Mouse (Mus musculus) midbrain, embryonic 11.5 days (tissue): Measurements from ENCODE around the gene 1190002N15Rik. TPM values are rescaled to one million over a fixed set of nuclear protein-coding genes. Genes with fewer than 3 reads are reported as not detected.
A peak's percentile ranks its signal among the peaks of the same experiment; 100 is the strongest.

Source experiments
- ATAC-seq: fragments of 200-750 bp; cut with Nextera tagmentation; 2 replicates; pipeline ENCODE4 v1.8.0; 2017; ENCODE audit warnings: moderate TSS enrichment, moderate library complexity; ENCODE audit not compliant: low FRiP score
- DNase-seq: peaks from one replicate; pipeline ENCODE4 v3.0.0; 2015; ENCODE audit warnings: low spot score; ENCODE audit errors: missing footprints
- H3K27ac ChIP-seq: fragments of 300-500 bp; sonication (generic); 2 replicates; pipeline ENCODE4 v1.5.1; 2014; ENCODE audit warnings: low read depth, low read length
- H3K27me3 ChIP-seq: fragments of 300-500 bp; sonication (generic); 2 replicates; pipeline ENCODE4 v1.6.1; 2014; ENCODE audit warnings: mild to moderate bottlenecking, low read length, moderate library complexity, mixed read lengths; ENCODE audit not compliant: control insufficient read depth, insufficient read depth
- H3K36me3 ChIP-seq: fragments of 300-500 bp; sonication (generic); 2 replicates; pipeline ENCODE4 v1.6.1; 2014; ENCODE audit warnings: mild to moderate bottlenecking, low read length, moderate library complexity, mixed read lengths; ENCODE audit not compliant: control insufficient read depth, insufficient read depth
- H3K4me1 ChIP-seq: fragments of 300-500 bp; sonication (generic); 2 replicates; pipeline ENCODE4 v1.6.1; 2014; ENCODE audit warnings: low read length; ENCODE audit not compliant: control insufficient read depth, insufficient read depth
- H3K4me2 ChIP-seq: fragments of 300-500 bp; sonication (generic); 2 replicates; pipeline ENCODE4 v1.6.1; 2014; ENCODE audit warnings: mild to moderate bottlenecking, moderate library complexity
- H3K4me3 ChIP-seq: fragments of 300-500 bp; sonication (generic); 2 replicates; pipeline ENCODE4 v1.5.1; 2014; ENCODE audit warnings: low read depth, low read length
- H3K9ac ChIP-seq: fragments of 300-500 bp; sonication (generic); 2 replicates; pipeline ENCODE4 v1.6.1; 2014; ENCODE audit warnings: low read length
- H3K9me3 ChIP-seq: fragments of 300-500 bp; sonication (generic); 2 replicates; pipeline ENCODE4 v1.6.1; 2016; ENCODE audit warnings: low read length; ENCODE audit not compliant: control insufficient read depth
- WGBS: fragments of 180-500 bp; shearing (Covaris S2); extraction: QIAGEN DNeasy Blood & Tissue Kit; methylation state at CpG from one replicate; pipeline ENCODE4 v1.1.7; 2014; 5-methylcytosine and 5-hydroxymethylcytosine counted together
- polyA plus RNA-seq: library from polyadenylated mRNA; unstranded; fragments of >200 nt; fragmentation: Nextera tagmentation; extraction: Ambion mirVana; gene quantifications from 2 replicates; pipeline ENCODE4 v1.2.1, GENCODE M21; 2014

1190002N15Rik gene
- polyA plus RNA-seq, 1 experiment from 2014 or later, result 44.2 TPM

GRCm38 (mm10) chr9:94534795-94535194 is 3.1 kb downstream of the 1190002N15Rik start:
- ATAC-seq (no peak), DNase-seq (peak; percentile 80)
- Histone ChIP-seq H3K9ac (no peak overlapping the region), H3K27ac (no peak overlapping the region), H3K4me2 (peak overlapping the region; percentile 89), H3K4me1 (peaks cover 3% of the 10 kb centered on the region; the same call in 1 of the 2 replicates), H3K36me3 (no peaks in the 10 kb centered on the region), H3K4me3 (peak overlapping the region; percentile 79), H3K27me3 (no peaks in the 10 kb centered on the region), H3K9me3 (no peaks in the 10 kb centered on the region)

DNA sequence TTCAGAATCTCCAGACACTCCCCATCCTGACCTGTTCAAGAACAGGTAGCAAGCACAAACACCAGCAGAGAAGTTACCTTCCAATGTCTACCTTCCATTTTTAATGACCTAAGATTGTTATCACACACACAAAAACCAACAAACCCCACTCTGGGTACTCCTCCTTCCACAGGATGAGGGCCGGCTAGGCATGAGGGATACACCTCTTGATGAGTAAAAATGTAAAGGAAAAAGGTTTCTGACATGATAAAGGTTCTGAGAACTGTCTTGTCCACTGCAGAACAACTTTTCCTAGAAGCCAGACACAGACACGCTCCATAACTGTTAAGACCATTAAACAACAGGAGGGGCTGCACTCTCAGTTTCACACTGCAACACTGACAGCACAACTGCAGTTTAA is 3.7 kb downstream of the 1190002N15Rik start:
- peaks cover 3% of the 10 kb centered on the region; the same call in 1 of the 2 replicates for H3K4me1 ChIP-seq
- ATAC-seq, result no peak
- 72% methylated on average over 2 of the region's 2 CpGs for WGBS
- H3K4me2 ChIP-seq, result peak overlapping the region; percentile 19; the same call in 1 of the 2 replicates
- no peaks in the 10 kb centered on the region for H3K9me3 ChIP-seq
- H3K36me3 ChIP-seq, result no peaks in the 10 kb centered on the region
- H3K4me3 ChIP-seq, result 0 out of 2 replicates have a peak overlapping the region, but pooled peaks have one; percentile 11
- peak; percentile 82 for DNase-seq
- H3K27ac ChIP-seq, result no peak overlapping the region
- no peaks in the 10 kb centered on the region for H3K27me3 ChIP-seq
- no peak overlapping the region for H3K9ac ChIP-seq

DNA sequence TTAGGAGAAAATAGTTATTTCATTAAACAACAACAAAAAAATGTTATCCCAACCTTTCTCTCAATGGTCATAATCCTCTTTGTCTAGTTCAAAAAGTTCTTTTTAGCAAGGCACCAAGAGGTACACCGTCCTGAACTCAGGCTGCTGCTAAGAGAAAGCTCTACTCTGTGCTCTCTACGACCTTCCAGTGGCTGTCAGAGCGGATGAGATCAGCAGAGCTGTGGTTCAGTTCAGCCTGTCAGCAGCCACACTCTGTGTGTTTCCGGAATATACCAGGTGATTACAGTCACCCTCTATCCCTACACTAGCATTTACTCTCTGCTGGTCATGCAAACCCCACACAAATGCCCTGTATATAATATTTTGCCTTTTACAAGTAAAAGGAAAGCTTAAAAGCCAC is 4.2 kb downstream of the 1190002N15Rik start:
- ATAC-seq (no peak), DNase-seq (no peak)
- no peaks in the 10 kb centered on the region for H3K36me3 ChIP-seq
- H3K27ac ChIP-seq, result no peak overlapping the region
- H3K9me3 ChIP-seq, result no peaks in the 10 kb centered on the region
- 0 out of 2 replicates have a peak overlapping the region, but pooled peaks have one; percentile 11 for H3K4me3 ChIP-seq
- WGBS, result 19% methylated on average over 4 of the region's 4 CpGs
- peaks cover 3% of the 10 kb centered on the region; the same call in 1 of the 2 replicates for H3K4me1 ChIP-seq
- H3K9ac ChIP-seq, result no peak overlapping the region
- H3K4me2 ChIP-seq, result peak overlapping the region; percentile 19; the same call in 1 of the 2 replicates
- H3K27me3 ChIP-seq, result no peaks in the 10 kb centered on the region

GRCm38 (mm10) chr9:94529987-94530386 is 7.9 kb downstream of the 1190002N15Rik start:
- Histone ChIP-seq H3K27me3 (no peaks in the 10 kb centered on the region), H3K36me3 (no peaks in the 10 kb centered on the region), H3K4me1 (peaks cover 3% of the 10 kb centered on the region; the same call in 1 of the 2 replicates), H3K4me2 (no peak overlapping the region), H3K27ac (no peak overlapping the region), H3K9me3 (no peaks in the 10 kb centered on the region), H3K4me3 (no peak overlapping the region), H3K9ac (no peak overlapping the region)
- DNase-seq, result peak; percentile 72
- no peak for ATAC-seq

DNA sequence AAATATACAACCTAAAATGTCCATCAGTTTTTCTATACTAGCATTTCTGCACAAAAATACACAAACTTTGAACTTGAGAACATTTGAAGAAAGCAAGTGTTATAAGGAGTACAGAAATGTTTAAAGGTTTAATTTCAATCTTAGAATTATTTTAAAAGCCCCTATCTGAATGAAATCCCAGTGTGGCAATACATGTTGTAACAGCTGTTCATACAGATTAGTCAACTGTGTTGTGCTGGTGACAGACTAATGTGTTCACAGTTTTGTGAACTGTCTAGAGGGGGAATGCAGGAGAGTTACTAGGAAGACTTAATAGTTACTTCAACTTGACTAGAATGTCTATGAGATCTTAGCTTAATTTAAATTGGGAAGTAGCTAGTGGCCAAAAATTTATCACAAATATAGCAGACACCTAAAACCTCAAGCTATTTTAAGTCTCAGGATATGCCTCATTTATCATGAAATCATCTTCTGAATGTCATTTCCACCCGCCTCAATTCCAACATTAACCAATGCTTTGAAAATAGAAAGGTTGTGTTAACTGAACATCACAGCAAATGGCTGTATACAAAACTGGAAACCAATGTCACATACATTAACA is 8.6 kb downstream of the 1190002N15Rik start:
- H3K4me3 ChIP-seq, result no peak overlapping the region
- H3K9me3 ChIP-seq, result no peaks in the 10 kb centered on the region
- peaks cover 3% of the 10 kb centered on the region; the same call in 1 of the 2 replicates for H3K4me1 ChIP-seq
- H3K27ac ChIP-seq, result no peak overlapping the region
- peak; percentile 79 for DNase-seq
- WGBS, result 88% methylated on average over 1 of the region's 1 CpGs
- no peaks in the 10 kb centered on the region for H3K36me3 ChIP-seq
- H3K27me3 ChIP-seq, result no peaks in the 10 kb centered on the region
- no peak for ATAC-seq
- H3K4me2 ChIP-seq, result no peak overlapping the region
- H3K9ac ChIP-seq, result no peak overlapping the region

DNA sequence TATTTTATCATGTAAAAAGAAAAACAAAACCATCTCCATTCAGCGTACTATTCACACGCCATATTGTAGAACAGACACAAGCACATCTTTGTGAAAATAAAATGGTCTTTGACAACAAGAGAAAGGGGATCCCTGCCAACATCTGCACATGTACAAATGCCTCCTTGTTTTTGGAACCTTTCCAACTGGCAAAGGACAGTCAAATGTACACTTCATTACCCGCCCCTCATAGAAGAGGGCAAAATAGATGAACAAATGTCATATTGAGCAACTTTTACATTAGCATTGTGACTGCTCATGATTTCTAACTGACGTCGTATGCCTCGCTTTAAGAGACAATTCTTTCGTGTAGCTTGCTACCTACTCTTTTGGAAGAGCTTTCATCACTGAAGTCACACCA is 11.4 kb downstream of the 1190002N15Rik start:
- Histone ChIP-seq H3K4me1 (no peaks in the 10 kb centered on the region), H3K27ac (no peak overlapping the region), H3K9me3 (no peaks in the 10 kb centered on the region), H3K36me3 (no peaks in the 10 kb centered on the region), H3K4me2 (no peak overlapping the region), H3K9ac (no peak overlapping the region), H3K27me3 (no peaks in the 10 kb centered on the region), H3K4me3 (no peak overlapping the region)
- ATAC-seq (no peak), DNase-seq (peak; percentile 33)
- 92% methylated on average over 7 of the region's 7 CpGs for WGBS

- ATAC-seq, result no peak
- H3K4me2 ChIP-seq, result no peak overlapping the region
- 90% methylated on average over 8 of the region's 8 CpGs for WGBS
These were observed 25.6 kb downstream of the 1190002N15Rik start for GRCm38 (mm10) chr9:94512246-94512645.

DNA sequence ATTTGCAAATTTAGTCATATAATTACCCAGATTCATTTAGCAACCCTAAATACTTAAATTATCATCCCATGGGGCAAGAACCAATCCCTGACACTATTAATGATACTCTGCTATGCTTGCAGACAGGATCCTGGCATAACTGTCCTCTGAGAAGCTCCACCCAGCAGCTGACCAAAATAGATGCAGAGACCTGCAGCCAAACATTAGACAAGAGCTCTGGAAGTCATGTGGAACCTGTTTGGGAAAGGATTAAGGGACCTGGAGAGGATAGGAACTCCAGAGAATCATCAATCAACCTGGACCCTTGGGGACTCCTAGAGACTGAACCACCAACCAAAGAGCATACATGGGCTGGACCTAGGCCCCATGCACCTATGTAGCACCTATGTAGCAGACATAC is 26.7 kb downstream of the 1190002N15Rik start:
- Histone ChIP-seq H3K36me3 (no peaks in the 10 kb centered on the region), H3K9me3 (no peaks in the 10 kb centered on the region), H3K4me1 (no peaks in the 10 kb centered on the region), H3K27me3 (no peaks in the 10 kb centered on the region), H3K4me3 (no peak overlapping the region), H3K4me2 (no peak overlapping the region), H3K9ac (no peak overlapping the region), H3K27ac (no peak overlapping the region)
- no peak for ATAC-seq
- no peak for DNase-seq

More at GRCm38 (mm10) chr9:94512246-94512645, 25.6 kb downstream of the 1190002N15Rik start:
- Histone ChIP-seq H3K9me3 (no peaks in the 10 kb centered on the region), H3K27ac (no peak overlapping the region), H3K36me3 (no peaks in the 10 kb centered on the region), H3K9ac (no peak overlapping the region), H3K4me1 (no peaks in the 10 kb centered on the region), H3K27me3 (no peaks in the 10 kb centered on the region), H3K4me3 (no peak overlapping the region)
- DNase-seq, result no peak

GRCm38 (mm10) chr9:94506980-94507379 is 30.9 kb downstream of the 1190002N15Rik start:
- H3K9me3 ChIP-seq, result no peaks in the 10 kb centered on the region
- no peak overlapping the region for H3K9ac ChIP-seq
- H3K4me2 ChIP-seq, result no peak overlapping the region
- no peaks in the 10 kb centered on the region for H3K4me1 ChIP-seq
- no peaks in the 10 kb centered on the region for H3K27me3 ChIP-seq
- no peaks in the 10 kb centered on the region for H3K36me3 ChIP-seq
- no peak for DNase-seq
- no peak for ATAC-seq
- no peak overlapping the region for H3K4me3 ChIP-seq
- 94% methylated on average over 1 of the region's 1 CpGs for WGBS
- H3K27ac ChIP-seq, result no peak overlapping the region
